Mouse (Mus musculus) testis, postnatal 14 days (tissue): ENCODE measurements around the gene Tff3.

Source experiments
- DNase-seq: peaks from one replicate; pipeline ENCODE4 v3.0.0; 2021; ENCODE audit warnings: low spot score

Gene Tff3

GRCm38 (mm10) chr17:31129452-31129851, at the start of gene Tff3:
Gene Tff3, minus strand, starts transcription at chr17:31129646.
- DNase-seq: no peak

- DNase-seq: no peak
Measured at GRCm38 (mm10) chr17:31176321-31176720, 46.9 kb upstream of the Tff3 start.

GRCm38 (mm10) chr17:31169796-31170195, 40.4 kb upstream of the Tff3 start:
- no peak for DNase-seq

GRCm38 (mm10) chr17:31165127-31165526, 35.7 kb upstream of the Tff3 start, which contains the start of gene Tff1:
Gene Tff1, minus strand, starts transcription at chr17:31165277.
- no peak for DNase-seq

GRCm38 (mm10) chr17:31163821-31164220, 34.4 kb upstream of the Tff3 start:
- no peak for DNase-seq

GRCm38 (mm10) chr17:31162607-31163006, 33.2 kb upstream of the Tff3 start:
- DNase-seq: no peak

DNA sequence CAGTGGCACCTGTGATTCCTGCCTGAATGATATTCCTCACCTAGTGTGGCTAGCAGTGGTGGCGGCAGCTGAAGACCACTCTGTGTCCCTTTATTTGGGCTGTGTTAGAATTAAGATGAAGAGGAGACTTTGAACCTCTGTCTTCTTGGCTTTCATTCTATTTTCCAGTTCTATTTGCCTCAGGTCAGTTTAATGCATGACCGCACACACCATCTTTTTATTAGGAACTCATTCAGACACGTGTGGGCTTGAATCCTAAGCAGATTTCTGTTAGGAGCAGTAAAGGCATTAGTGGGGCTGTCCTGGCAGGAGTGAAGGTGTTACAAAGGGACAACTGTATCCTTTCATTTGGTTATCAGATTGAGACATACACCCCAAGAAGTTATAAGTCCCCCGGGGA, 30.8 kb upstream of the Tff3 start:
- DNase-seq: no peak

- no peak for DNase-seq
Measured at GRCm38 (mm10) chr17:31157921-31158320, 28.5 kb upstream of the Tff3 start.

GRCm38 (mm10) chr17:31153785-31154184, 24.3 kb upstream of the Tff3 start:
- DNase-seq: no peak

DNA sequence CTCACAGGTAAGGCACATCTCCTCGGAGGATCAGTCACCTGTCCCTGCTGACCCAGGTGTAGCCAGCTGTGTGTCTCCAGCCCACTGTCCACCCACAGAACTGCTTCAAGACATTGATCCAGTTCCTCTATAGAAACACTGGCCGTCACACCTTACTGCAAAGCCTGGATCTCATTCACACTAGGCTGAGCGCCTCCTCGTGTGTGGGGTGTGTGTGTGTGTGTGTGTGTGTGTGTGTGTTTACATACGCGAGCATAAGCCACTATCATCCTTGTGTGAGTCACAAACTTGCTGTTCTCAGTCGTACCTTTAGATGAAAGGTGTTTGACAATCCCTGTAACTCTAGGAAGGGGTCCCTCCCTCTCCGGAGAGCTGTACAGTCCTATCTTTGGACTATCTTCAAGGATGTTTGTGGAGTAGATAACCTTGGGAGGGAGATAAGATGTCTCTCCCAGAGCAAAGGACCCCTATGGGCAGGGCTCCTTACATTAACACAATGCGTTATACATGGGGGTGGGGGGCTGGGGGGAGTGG, 23.6 kb upstream of the Tff3 start:
- no peak for DNase-seq

DNA sequence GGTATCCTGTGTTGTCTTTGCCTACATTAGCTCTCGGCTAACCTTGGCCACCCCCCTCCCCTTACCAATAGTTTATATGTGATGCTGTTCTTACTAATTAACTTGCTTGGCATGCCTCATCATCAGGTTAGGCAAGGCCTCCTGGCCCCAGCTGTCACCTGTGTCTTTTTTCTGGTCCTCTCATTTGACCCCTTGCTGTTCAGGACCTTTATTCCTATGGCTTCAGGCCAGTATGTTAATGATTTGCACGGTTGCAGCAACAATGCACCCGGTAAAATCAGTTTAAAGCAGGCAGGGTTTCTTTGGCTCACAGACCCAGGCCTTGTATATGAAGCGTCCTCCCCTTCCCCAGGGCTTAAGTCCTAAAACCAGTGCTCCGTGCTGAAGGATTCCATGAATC, 23.1 kb upstream of the Tff3 start:
- no peak for DNase-seq

- DNase-seq: no peak
Measured at GRCm38 (mm10) chr17:31145998-31146397, 16.6 kb upstream of the Tff3 start.

DNA sequence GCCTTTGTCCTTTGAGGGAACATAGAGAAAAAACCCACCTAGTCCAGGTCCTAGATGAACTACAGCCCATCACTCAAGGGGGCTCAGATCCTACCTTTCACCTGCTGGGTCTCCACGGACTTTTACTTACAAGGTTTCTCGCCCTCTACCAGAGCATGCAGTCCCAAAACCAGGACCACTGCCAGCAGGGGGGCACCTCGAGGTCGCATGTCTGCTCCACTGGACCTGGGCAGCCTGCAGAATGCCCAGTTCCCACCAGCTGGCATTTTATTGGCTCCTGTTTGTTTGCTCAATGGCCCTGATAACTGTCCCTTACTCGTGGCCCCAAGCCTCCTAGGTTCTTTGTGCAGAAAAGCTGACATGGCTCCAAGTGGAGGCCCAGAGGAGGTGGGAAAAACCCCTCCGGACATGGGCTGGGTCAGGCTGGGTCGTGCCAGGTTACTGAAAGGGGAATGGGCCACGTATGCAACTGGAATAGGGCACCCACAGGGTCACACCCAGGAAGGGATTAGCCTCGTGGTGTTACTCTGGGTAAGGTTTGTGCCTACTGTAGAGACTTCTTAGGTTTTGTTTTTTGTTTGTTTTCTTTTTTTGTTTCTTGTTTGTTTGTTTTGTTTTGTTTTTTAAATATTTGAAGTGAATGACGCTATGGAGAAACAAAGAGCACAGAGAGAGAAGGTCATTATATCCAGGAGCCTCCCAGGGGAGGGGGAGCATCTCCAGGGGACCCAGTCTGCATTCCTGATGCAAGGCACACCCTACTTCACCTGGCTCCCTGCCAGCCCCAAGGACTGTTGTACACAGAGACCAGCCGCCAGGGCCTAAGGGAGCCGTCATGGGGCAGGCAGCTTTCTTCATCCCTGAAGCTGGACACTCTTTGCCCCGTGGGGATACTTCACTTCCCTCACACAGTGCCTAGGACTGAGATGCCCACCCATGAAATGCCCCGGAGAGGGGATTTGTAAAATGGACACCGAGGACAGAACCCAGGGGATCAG, 14.9 kb upstream of the Tff3 start, which contains the start of gene Tff2:
TSS of gene Tff2 (minus strand) at position 243 of the 998 bp plus-strand sequence.
- DNase-seq: no peak

GRCm38 (mm10) chr17:31142116-31142515, 12.7 kb upstream of the Tff3 start:
- DNase-seq: no peak

GRCm38 (mm10) chr17:31138398-31138797, 9.0 kb upstream of the Tff3 start:
- DNase-seq: peak; percentile 43

GRCm38 (mm10) chr17:31136821-31137220, 7.4 kb upstream of the Tff3 start:
- DNase-seq: no peak

DNA sequence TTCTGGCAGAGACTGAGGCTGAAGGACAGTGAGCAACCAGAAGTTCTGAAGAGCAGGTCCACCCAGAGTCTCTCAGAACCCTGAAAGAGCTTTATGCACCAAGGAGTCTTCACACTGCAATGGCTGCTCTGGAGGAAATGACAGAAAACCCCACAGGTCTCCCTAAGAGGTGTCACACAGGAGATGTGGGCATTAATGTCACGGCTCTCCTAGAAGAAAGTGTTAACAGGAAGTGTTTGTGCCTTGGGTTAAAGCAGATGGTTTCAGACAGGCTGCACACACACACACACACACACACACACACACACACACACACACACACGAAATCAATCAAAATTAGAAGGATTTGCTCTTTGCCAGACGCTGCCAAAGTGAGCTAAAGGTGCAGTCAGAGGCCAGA, 6.8 kb upstream of the Tff3 start:
- no peak for DNase-seq

GRCm38 (mm10) chr17:31134913-31135312, 5.5 kb upstream of the Tff3 start:
- DNase-seq: no peak

- no peak for DNase-seq
Measured at GRCm38 (mm10) chr17:31133776-31134175, 4.3 kb upstream of the Tff3 start.

DNA sequence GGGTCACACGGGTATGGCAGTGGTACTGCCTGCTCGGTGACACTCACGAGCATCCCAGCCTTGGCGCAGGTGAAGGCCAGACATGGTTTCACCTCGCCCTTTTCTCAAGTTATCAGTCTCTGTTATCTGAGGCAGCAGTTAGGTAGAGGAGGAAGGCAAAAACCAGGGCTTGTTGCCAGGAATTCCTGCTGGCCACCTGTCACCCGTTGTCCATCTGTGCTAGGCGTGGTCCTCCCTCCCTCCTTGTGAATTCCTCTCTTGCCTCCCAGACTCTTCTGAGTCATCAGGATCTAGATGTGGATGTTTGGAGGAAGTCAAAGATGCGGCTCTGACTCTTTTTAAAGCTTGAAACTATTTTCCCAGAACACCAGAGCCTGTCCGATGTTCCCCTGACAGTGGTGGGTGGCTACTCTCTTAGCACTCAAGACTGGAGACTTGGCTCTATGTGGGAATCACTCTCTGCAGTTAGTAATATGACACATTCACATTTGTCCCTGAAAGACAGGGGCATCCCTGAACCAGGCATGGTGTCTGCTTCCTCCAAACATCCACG, 1.9 kb upstream of the Tff3 start:
- no peak for DNase-seq

- DNase-seq: no peak
Measured at GRCm38 (mm10) chr17:31128708-31129318, 633 bp downstream of the Tff3 start.

- no peak for DNase-seq
Measured at GRCm38 (mm10) chr17:31125548-31126266, 3.7 kb downstream of the Tff3 start.
